Mouse (Mus musculus) bone marrow macrophage, adult 2 months (primary cell): ENCODE data around the gene Gstp3.

Experiments used
- CTCF ChIP-seq: IDR thresholded peaks from 2 replicates; pipeline ENCODE4 v1.5.1; 2012; ENCODE audit warnings: low read depth, mild to moderate bottlenecking, low read length, moderate library complexity
- POLR2A ChIP-seq: IDR thresholded peaks from 2 replicates; pipeline ENCODE4 v1.6.1; 2012; ENCODE audit warnings: mild to moderate bottlenecking, low read depth, low read length, borderline replicate concordance

- no peak for TF ChIP-seq CTCF
- TF ChIP-seq POLR2A: no peak
Observed at GRCm38 (mm10) chr19:4080511-4081009, 21.2 kb upstream of the Gstp3 start.
